Mouse (Mus musculus) cerebellum, adult 11 months (tissue): Measurements from ENCODE around the gene Nhp2.
"Not testable (repeated sequence)": the region's sequence is repeated elsewhere in the genome, so short reads cannot be mapped to it uniquely, and the experiment has no call there.

ENCODE experiments used
- DNase-seq: peaks from one replicate; pipeline ENCODE4 v3.0.0; 2022

The Nhp2 gene

DNA sequence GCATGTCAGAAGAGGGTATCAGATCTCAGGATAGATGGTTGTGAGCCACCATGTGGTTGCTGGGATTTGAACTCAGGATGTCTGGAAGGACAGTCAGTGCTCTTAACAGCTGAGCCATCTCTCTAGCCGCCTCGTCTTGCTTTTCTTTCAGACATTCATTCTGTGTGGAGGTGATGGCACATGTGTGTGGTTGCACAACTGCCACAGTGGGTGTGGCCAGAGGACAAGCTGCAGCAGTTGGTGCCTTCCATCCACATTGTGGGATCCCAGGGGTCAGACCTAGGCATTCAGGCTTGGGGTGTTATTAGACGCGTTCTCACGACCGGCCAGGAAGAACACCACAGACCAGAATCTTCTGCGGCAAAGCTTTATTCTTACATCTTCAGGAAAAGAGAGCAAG is 45.2 kb downstream of the Nhp2 start:
- not testable (repeated sequence) for DNase-seq

DNA sequence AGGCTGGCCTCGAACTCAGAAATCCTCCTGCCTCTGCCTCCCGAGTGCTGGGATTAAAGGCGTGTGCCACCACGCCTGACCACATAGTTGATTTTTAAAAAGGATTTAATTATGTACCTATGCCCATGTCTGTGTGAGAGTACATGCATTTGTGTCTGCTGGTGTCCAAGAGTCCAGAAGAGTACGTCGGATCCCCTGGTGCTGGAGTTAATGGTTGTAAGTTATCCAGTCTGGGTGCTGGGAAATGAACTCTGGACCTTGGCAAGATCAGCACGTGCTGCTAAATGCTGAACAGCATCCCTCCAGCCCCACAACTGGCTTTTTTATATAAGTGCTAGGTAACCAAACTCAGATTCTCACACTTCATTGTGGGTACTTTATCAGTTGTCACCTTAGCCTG is 51.3 kb downstream of the Nhp2 start:
- no peak for DNase-seq

DNA sequence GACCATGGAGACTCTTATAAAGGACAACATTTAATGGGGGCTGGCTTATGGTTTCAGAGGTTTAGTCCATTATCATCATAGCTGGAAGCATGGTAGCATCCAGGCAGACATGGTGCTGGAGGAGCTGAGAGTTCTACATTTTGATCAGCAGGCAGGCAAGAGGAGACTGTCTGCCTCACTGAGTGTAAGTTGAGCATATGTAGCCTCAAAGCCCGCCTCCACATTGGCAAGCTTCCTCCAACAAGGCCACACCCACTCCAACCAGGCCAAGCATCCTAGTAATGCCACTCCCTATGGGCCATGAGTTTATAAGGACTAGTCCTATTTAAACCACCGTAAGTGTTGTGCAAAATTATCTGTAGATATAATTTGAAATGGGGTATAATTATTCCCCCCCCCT is 51.8 kb downstream of the Nhp2 start:
- no peak for DNase-seq

DNA sequence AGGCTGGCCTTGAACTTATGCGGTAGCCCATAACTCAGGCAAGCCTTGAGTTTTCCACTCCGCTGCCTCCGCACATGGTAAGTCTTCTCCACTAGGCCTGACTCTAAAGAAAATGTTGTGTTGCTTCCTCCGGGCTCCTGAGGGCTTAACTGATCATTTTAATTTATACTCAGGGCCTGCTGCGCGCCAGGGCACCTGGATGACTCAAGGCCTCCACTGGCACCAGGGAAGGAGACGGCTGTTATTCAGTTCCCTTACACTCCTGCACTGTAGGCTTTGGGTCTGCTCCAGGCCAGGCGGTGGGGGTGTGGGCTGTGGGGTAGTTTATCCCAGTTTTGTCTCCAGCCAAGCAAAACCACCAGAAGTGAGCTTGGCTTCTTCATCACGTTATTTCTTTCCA is 53.8 kb downstream of the Nhp2 start:
- DNase-seq = no peak
